Mouse (Mus musculus): ENCODE data around the gene Tcea2.
A peak's percentile ranks its signal among the peaks of the same experiment; 100 is the strongest.

Tcea2 gene

DNA sequence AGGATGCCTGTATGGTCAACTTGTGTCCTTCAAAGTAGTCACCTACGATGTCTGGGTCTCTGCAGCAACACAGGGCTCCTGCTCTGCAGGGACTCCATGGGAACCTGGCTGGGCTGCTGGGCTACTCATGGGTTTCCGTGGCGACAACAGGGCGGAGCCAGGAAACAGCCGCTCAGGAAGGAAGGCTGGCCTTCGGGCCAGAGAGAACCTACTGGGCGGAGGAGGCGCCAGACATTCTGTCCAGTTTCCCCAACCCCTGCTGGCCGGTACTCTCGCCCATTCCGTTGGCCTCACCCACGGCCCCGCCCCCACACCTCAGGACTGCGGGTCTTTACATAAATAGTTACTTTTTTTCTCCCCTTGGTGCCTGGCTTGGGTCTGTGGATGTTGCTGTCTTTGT, 4.7 kb upstream of the Tcea2 start:
- DNase-seq (ENCODE audit: low spot score) = no peak

- DNase-seq (ENCODE audit: low spot score) = no peak
These were observed 3.7 kb upstream of the Tcea2 start for GRCm38 (mm10) chr2:181676424-181676823.

DNA sequence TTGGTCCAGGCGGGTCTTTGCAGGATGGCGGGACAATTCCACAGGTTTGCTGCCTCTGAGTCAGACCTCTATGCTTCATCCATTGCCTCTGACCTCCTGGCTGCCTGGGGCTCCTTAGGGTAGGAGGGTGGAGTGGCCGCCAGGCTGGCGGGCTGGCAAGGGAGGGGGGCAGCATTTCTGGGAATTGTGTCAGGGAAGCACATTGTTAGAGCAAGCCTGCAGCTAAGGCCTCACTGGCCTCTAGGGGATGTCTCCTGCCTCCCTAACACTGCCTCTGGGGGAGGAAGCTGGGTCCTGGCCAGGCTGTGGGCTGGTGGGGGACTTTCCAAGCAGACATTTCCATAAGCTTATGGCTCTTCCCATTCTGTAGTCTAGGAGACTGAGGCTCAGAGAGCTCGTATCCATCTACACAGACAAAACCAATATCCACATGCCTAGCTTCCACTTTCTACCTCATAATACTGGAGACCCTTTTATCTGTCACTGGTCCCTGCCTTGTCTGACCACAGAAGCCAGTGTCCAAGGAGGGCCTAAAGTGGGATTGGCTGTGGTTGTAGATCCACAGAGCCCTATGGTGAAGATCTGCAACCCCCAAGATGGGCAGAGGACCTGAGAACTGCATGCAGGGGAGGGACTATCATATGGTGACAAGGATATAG, 2.9 kb upstream of the Tcea2 start:
- no peak for DNase-seq (ENCODE audit: low spot score)

DNA sequence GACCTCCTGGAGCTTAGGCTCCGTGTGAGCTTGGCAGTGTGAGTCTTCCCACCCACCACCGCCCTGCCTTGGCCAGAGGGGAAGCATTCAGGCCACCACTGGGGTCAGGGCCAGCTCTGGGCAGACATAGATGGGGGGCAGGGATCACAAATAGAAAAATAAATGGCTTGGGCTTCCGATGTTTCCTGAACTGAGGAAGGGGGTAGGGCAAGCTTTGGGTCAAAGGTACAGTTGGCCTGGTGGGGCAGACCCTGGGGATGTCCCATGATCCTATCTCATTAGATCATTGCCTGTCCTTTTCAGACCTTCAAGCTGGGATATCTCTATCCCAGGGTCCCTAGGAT, 2.4 kb upstream of the Tcea2 start:
- no peak for DNase-seq (ENCODE audit: low spot score)

DNA sequence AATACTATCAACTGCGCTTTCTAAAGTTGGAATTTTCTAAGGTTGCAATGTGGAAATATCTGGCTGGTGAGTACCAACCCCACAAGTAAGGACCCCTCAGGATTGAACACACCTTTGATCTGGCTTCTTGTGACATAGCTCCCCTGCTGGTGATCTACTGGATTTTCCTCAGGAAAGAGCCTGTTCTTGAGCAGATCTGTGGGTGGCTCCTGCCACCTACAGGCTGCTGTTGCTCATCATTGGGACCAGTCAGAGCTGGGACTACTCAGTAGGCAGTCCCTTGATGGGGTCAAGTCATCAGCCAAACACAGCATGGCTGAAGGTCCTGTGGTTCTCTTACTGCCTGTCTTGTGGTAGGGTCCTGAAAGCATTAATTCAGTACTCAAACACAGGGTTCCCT, 1.3 kb upstream of the Tcea2 start:
- DNase-seq (ENCODE audit: low spot score) = peak; percentile 41

GRCm38 (mm10) chr2:181680716-181681117, 607 bp downstream of the Tcea2 start:
- no peak for DNase-seq (ENCODE audit: low spot score)

GRCm38 (mm10) chr2:181681978-181682377, 1.9 kb downstream of the Tcea2 start:
- DNase-seq (ENCODE audit: low spot score) = no peak

DNA sequence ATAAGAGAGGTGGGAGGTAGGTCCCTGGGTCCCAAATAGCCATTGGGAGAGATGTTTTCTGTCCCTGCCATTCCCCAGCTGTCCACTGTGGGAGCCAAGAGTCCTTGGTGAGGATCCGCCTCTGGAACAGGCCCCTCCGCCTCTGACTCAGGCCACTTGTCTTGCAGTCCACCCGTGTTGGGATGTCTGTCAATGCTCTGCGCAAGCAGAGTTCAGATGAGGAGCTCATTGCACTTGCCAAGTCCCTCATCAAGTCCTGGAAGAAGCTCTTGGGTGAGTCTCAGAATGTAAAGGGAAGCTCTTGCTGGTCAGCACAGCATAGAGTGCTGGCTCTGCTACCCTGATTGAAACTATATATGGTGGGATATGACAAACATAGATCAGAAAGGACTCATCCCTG, 3.3 kb downstream of the Tcea2 start:
- no peak for DNase-seq (ENCODE audit: low spot score)

GRCm38 (mm10) chr2:181684713-181685112, 4.6 kb downstream of the Tcea2 start:
- DNase-seq (ENCODE audit: low spot score) = no peak

DNA sequence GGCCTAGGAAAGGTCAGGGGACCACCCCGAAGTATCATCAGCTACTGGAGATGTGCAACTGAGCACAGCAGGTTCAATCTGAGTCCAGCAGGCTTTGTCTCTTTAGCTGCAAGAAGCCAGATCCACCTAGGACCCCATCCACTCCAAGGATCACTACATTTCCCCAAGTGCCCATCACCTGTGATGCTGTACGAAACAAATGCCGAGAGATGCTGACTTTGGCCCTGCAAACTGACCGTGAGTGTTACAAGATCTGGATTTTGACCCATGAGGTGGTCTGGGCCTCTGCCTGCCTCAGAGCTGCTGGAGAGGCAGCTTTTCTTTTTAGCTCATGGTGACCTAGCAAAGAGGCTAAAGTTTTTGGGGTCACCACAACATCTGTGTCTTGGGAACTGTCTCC, 5.6 kb downstream of the Tcea2 start:
- no peak for DNase-seq (ENCODE audit: low spot score)

DNA sequence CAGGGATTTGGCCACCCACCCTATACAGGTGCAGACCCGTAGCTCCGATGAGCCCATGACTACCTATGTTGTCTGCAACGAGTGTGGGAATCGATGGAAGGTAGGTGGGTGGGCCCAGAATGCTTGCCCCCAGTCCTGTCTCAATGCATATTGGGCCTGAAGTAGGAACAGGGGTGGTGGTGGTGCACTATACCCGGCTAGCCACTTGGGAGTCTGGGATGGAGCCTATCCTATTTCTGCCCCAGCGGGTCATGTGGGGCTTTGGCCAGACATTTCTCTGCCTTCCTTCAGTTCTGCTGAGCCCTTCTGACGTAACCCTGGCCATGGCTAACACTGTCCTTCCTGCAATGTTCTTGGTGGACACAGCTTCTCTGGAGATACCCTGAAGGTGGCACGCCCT, 7.5 kb downstream of the Tcea2 start:
- DNase-seq (ENCODE audit: low spot score) = no peak

- no peak for DNase-seq (ENCODE audit: low spot score)
These were observed 9.5 kb downstream of the Tcea2 start for GRCm38 (mm10) chr2:181689466-181690160.

GRCm38 (mm10) chr2:181691083-181691482, 11.0 kb downstream of the Tcea2 start:
- DNase-seq (ENCODE audit: low spot score) = no peak

DNA sequence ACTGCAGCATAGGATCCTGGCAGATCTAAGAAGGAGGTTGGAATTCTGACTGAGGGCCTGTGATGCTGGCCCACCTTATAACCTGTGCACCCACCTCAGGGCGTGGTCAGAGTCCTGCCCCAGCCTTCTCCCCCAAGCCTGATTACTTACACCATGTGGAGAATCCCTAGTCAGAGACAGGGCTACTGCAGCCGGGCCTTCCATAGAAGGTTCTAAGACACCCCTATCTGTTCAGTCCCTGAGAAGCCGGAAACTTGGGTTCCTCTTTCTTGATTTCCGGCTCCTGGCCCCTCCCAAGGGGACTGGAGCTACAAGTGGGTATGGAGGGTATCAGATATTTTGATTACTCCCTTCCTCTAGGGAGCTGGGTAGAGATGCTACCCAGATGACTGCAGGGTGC, 11.5 kb downstream of the Tcea2 start:
- no peak for DNase-seq (ENCODE audit: low spot score)

GRCm38 (mm10) chr2:181692304-181692703, 12.2 kb downstream of the Tcea2 start:
- DNase-seq (ENCODE audit: low spot score) = no peak

- DNase-seq (ENCODE audit: low spot score) = peak; percentile 66
These were observed 13.5 kb downstream of the Tcea2 start, which contains the start of gene Rgs19 for GRCm38 (mm10) chr2:181693339-181694280. Gene Rgs19 (minus strand): TSS chr2:181693977.

- no peak for DNase-seq (ENCODE audit: low spot score)
These were observed 14.5 kb downstream of the Tcea2 start for GRCm38 (mm10) chr2:181694581-181694980.

GRCm38 (mm10) chr2:181695776-181696175, 15.7 kb downstream of the Tcea2 start:
- DNase-seq (ENCODE audit: low spot score) = no peak

DNA sequence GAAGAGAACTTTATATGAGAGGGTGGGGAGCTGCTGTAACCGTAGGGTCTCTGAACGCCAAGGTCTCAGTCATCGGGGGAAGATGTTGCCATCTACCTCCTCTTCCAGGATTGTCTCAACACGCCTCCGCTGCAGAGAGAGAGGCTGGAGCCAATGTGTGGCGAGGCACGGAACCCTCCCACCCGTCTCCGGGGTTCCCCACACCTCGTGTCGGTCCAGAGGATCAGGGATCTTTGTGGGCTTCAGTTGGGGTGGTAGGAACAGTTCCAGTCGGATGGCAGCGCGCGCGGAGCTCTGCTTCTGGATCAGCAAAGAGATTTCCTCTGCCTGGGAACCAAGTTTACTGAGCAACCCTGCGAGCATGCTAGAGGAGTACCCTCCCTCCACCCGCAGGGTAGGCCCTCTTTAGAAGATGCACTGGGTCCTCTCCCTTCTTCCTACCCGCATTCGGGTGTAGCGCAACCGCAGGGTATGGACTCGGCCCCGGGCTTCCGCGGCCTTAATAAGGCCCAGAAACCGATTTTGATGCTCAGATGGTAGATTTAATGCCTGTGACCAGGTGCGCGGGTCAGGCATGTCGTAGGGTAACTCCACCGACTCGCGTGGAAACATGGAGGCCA, 16.8 kb downstream of the Tcea2 start:
- no peak for DNase-seq (ENCODE audit: low spot score)

DNA sequence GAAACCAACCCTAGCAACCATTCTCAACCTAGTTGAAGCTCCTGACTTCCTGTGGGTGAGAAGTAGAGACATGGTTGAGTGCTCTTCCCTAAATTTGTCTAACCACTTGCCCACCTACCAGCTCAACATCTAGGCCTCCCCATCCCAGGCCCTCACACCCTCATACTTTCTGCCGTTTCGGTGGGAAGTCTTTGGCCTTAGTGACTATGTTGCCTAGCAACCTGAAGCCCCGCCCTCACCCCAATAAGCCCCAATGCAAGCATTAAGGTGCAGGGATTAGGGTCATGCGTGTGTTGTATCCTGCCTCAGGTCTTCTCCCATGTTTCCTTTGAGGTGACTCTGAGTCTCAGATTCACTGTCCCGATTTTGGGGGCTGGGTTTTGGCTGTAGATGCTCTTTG, 18.1 kb downstream of the Tcea2 start, which contains the start of gene Lkaaear1:
Gene Lkaaear1 (minus strand): TSS at position 202 of the 400 bp plus-strand sequence.
- DNase-seq (ENCODE audit: low spot score) = no peak

DNA sequence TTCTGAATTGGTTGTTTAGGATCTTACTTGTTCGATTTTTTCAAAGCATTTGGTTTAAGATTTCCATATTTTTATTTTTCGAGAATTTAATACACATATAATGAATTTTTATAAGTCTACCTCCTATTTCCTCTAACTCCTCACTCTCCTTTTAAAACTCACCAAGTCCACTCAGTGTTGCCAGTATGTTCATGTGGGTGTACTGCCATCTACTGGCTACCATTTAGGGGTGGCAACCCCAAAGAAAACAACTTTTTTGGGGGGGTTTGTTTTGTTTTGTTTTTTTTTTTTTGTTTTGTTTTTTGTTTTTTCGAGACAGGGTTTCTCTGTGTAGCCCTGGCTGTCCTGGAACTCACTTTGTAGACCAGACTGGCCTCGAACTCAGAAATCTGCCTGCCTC, 26.6 kb downstream of the Tcea2 start:
- no peak for DNase-seq (ENCODE audit: low spot score)

DNA sequence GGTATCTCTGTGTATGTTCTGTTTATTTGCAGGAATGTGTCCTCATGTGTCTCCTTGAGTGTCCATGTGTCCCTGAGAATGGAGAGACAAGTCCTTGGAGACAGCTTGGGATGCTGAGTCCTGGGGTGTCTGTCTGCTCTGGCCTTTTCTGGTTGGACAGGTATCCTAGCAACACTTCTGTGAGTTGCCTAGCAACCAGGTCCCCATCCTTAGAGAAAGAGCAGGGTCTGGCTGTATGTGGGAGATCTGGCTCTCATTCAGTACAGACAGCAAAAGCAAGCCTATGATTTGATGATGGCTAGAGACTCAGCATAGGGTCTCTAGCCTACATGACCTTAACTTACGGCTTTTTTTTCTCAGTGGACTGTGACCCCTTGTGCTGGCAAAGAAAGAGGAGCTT, 33.6 kb downstream of the Tcea2 start:
- DNase-seq (ENCODE audit: low spot score) = no peak
